Mouse (Mus musculus): ENCODE measurements around the gene Gnl1.
"Not testable (repeated sequence)": the region's sequence is repeated elsewhere in the genome, so short reads cannot be mapped to it uniquely, and the experiment has no call there.

Gene Gnl1

GRCm38 (mm10) chr17:35994175-35994878 is 14.7 kb downstream of the Gnl1 start:
- peak; percentile 84 to 86 for DNase-seq (ENCODE audit: low spot score in 2 of 2)

- no peak for DNase-seq (ENCODE audit: low spot score in 2 of 2)
These were observed 15.2 kb downstream of the Gnl1 start for GRCm38 (mm10) chr17:35994879-35995240.

- DNase-seq (ENCODE audit: low spot score in 2 of 2), result peak; percentile 93 to 97
These were observed 17.3 kb downstream of the Gnl1 start for GRCm38 (mm10) chr17:35996949-35997348.

GRCm38 (mm10) chr17:35997713-35998510 is 18.3 kb downstream of the Gnl1 start:
- no peak for DNase-seq (ENCODE audit: low spot score in 2 of 2)

GRCm38 (mm10) chr17:35998545-35999305 is 19.1 kb downstream of the Gnl1 start:
- no peak for DNase-seq (ENCODE audit: low spot score in 2 of 2)

GRCm38 (mm10) chr17:35999356-35999755 is 19.7 kb downstream of the Gnl1 start:
- no peak for DNase-seq (ENCODE audit: low spot score in 2 of 2)

- DNase-seq (ENCODE audit: low spot score in 2 of 2), result no peak
These were observed 20.7 kb downstream of the Gnl1 start for GRCm38 (mm10) chr17:36000349-36000748.

GRCm38 (mm10) chr17:36001121-36001897 is 21.7 kb downstream of the Gnl1 start:
- no peak for DNase-seq (ENCODE audit: low spot score in 2 of 2)

- no peak for DNase-seq (ENCODE audit: low spot score in 2 of 2)
These were observed 22.3 kb downstream of the Gnl1 start for GRCm38 (mm10) chr17:36001966-36002365.

- no peak for DNase-seq (ENCODE audit: low spot score in 2 of 2)
These were observed 23.7 kb downstream of the Gnl1 start for GRCm38 (mm10) chr17:36003331-36003730.

GRCm38 (mm10) chr17:36004409-36004808 is 24.8 kb downstream of the Gnl1 start:
- not testable (repeated sequence) for DNase-seq (ENCODE audit: low spot score in 2 of 2)

GRCm38 (mm10) chr17:36014977-36015376 is 35.3 kb downstream of the Gnl1 start:
- no peak for DNase-seq (ENCODE audit: low spot score in 2 of 2)

- no peak for DNase-seq (ENCODE audit: low spot score in 2 of 2)
These were observed 37.4 kb downstream of the Gnl1 start for GRCm38 (mm10) chr17:36017046-36017445.

GRCm38 (mm10) chr17:36018979-36019378 is 39.3 kb downstream of the Gnl1 start:
- peak; percentile 61 to 77 for DNase-seq (ENCODE audit: low spot score in 2 of 2)

GRCm38 (mm10) chr17:36019519-36019918 is 39.9 kb downstream of the Gnl1 start:
- no peak for DNase-seq (ENCODE audit: low spot score in 2 of 2)

- peak; percentile 90 for DNase-seq (ENCODE audit: low spot score in 2 of 2)
These were observed 40.8 kb downstream of the Gnl1 start, which contains the start of gene H2-T24 for GRCm38 (mm10) chr17:36020191-36021073. TSS of gene H2-T24 (minus strand) at chr17:36020560.

GRCm38 (mm10) chr17:36021309-36021708 is 41.7 kb downstream of the Gnl1 start:
- no peak for DNase-seq (ENCODE audit: low spot score in 2 of 2)

GRCm38 (mm10) chr17:36022098-36022497 is 42.4 kb downstream of the Gnl1 start:
- DNase-seq (ENCODE audit: low spot score in 2 of 2), result no peak

- DNase-seq (ENCODE audit: low spot score in 2 of 2), result no peak
These were observed 43.3 kb downstream of the Gnl1 start for GRCm38 (mm10) chr17:36022922-36023321.
